Mouse (Mus musculus) cerebellum, adult 8-10 months (tissue): Measurements from ENCODE around the gene Gtsf1l.
"Not testable (repeated sequence)": the region's sequence is repeated elsewhere in the genome, so short reads cannot be mapped to it uniquely, and the experiment has no call there.

Source experiments
- DNase-seq: peaks from one replicate; pipeline ENCODE4 v3.0.0; 2022

Gene Gtsf1l

DNA sequence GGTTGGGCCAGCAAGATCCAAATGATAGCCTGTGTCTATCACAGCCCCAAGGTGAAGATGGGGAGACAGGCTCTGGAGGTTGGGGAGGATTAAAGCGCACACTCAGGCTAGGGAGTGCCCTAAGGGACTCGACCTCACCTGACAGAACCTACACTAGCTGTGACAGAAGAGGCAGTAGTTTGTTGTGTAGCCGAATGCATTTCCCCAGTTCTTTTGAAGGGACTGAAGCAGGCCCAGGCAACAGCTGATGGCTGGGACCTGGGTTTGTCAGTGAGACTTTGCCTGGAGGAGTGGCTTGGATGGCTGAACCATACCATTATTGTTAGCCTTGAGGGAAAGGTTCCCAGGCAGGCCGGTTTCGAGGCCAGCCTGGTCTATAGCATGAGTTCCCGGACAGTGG is 2.6 kb downstream of the Gtsf1l start:
- no peak for DNase-seq

DNA sequence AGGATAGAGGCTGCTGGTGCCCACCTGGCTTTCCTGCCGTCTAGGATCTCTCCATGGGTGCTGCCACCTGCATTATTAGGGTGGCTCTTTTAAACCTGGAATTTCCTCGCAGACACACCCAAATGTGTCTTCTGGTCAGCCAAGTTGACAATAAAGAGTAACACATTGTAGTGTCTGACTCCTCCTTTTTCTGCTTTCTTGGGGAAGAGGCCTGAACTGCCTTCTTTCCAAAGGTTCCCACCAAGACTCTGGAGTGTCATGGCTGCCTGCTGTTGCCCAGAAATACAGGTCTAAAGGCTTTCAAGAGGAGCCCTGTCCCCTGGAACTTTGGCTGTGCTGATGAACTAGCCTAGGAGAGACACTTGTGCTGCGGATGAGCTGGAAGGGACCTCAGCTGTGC is 3.1 kb downstream of the Gtsf1l start:
- DNase-seq: no peak

- DNase-seq: no peak
These were observed 5.1 kb downstream of the Gtsf1l start for GRCm38 (mm10) chr2:163082591-163082990.

DNA sequence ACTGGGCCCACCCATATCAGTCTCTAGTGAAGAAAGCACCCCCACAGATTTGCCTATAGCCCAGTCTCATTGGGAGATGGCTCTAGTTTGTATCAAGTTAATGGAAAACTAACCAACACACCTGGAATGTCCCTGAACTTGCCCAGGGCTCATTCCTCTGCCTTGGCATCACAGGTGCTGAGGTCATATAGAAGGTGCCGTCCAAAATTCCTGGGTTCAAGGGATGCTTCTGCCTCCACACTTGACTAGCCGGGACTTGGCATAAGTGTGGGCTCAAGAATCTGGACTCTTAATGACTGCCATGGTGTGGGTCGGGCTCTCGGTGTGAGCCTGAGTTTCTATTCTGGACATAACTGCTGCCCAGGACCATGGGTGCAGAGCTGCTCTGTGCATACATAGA is 8.6 kb downstream of the Gtsf1l start:
- no peak for DNase-seq

DNA sequence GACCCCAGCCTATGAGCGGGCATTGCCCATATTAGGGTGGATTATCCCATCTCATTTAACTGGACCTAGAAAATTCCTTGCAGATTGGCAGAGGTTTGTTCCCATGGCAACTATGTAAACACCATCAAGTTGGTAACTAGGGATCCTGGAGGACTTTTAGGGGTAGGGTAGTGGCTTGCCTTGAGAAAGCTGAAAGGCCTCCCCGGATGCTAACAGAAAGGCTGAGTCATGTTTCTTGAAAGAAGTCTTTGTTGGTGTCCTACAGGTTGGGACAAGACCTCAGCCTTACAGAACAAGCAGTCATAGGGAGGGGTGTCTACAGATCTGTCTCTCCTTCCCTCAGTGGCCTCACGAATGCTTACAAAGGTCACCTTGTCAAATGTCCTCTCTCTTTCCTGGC is 12.4 kb downstream of the Gtsf1l start:
- DNase-seq: no peak

DNA sequence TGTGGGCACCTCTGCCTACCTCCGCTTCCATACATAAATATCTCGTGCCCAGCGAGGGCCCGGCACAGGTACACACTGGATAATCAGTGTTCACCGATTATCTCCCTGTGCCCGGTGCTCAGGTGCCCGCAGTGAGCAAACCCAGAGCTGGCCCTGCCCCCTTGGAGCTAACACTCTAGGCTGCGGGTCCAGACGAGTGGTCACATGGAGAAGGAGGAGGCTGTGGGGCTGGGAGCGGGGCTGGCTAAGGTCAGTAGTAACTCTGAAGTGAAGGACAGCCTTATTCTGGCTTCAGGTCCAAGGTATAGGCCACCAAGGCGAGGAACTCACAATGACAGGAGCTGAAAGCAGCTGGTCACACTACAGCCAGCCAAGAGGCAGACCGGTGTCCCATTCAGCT is 12.8 kb downstream of the Gtsf1l start:
- no peak for DNase-seq

DNA sequence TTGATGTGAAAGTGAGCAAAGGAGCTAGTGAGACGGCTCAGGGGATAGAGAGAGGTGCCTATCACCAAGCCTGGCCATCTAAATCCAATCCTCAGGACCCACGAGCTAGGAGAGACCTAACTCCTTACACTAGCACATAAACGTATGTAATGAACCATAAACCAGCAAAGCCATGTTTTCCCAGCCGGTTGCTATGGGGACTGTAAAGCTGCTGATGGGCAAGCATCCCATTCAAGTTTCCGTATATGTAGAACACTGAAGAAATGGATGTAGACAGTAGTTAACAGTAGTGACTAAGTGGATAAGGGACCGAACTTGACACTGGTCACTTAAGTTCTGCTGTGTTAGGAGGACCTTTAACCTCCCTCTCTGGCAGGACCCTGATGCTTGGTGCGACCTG is 13.6 kb downstream of the Gtsf1l start:
- no peak for DNase-seq

DNA sequence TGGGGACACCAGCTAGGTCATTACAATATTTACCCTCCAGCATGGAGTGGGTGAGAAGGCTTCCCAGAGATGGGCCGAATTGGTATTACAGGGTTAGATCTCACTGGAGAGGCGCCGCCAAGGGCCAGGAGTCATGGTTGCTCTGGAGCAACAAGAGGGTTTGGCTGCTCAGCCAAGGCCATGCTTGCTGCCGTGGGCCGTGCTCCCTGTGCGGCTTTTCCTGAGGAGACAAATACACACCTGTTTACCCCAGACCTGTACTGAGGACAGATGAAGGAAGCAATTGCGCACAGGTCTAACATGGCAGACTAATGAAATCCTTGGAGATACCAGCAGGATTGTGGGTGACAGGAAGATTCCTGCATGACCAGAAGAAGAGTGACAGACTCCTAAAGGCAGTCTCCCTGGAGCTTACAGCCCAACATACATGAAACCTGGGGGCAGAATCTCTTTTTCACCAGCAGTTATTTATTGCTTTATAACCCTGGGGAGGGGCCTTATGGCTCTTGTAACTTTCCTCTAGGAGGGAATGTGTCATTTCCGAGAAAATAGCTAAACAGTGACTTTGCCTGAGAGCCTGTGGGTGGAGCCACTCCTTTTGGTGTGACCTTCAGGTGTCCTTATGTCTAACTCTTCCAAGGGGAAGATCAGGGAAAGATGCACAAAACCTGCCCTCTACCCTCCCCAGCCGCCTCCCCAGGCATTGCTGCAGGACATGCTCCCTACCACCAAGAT is 14.5 kb downstream of the Gtsf1l start:
- DNase-seq: no peak

- no peak for DNase-seq
These were observed 16.1 kb downstream of the Gtsf1l start for GRCm38 (mm10) chr2:163071590-163071989.

- DNase-seq: no peak
These were observed 17.4 kb downstream of the Gtsf1l start for GRCm38 (mm10) chr2:163070213-163070612.

DNA sequence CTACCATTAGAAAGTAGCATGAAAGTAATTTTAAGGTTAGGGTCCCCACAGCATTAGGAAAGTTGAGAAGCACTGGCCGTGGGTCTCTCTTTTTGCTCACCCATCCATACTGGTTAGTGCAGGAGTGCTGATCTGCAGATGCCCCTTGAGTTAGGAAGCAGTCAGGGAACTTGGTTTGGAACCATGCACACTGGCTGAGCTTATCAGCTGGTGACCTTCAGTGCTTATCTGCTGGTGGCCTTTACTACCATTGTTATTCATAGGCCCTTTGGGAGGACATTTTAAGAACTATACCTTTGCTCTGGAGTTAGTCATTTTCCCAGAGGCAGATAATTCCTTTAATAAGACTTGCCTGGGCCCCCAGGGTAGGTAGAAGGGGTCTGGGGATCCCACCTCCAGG is 20.4 kb downstream of the Gtsf1l start:
- no peak for DNase-seq

- no peak for DNase-seq
These were observed 21.3 kb downstream of the Gtsf1l start for GRCm38 (mm10) chr2:163066326-163066725.

DNA sequence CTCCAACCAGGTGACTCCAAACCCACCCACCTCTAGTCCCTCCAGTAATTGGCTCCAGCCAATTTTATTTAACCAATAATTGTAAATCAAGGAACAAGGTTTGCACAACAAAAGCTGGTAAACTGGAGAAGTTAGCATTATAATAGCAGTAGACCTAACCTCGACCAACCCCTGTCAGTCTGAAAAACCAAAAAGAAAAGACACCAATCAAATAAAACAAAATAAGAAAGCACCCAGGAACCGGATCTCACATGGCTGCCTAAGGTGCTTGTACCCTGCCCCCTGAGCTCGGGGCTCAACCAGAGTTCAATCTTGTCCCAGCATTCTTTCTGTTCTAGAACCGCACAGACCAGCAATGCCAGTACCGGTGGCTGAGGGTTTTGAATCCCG is 25.5 kb downstream of the Gtsf1l start:
- no peak for DNase-seq

- DNase-seq: no peak
These were observed 26.2 kb downstream of the Gtsf1l start for GRCm38 (mm10) chr2:163061203-163062118.

DNA sequence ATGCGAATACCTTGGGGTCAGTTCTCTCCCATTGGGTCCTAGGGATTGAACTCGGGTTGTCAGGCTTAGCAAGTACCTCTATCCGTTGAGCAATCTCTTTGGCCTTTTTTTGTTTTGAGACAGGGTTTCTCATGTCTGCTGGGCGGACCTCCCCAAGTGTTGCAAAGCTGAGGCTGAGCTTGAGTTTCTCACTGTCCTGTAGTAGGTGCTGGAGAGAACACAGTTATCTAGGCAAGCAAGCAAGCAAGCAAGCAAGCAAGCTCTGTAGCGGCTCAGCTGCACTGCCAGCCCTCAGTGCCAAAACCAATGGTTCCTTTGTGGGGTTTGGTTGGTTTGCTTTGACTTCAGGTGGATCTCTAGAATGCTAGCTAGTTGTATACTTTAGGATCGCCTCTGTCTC is 27.0 kb downstream of the Gtsf1l start:
- DNase-seq: no peak

DNA sequence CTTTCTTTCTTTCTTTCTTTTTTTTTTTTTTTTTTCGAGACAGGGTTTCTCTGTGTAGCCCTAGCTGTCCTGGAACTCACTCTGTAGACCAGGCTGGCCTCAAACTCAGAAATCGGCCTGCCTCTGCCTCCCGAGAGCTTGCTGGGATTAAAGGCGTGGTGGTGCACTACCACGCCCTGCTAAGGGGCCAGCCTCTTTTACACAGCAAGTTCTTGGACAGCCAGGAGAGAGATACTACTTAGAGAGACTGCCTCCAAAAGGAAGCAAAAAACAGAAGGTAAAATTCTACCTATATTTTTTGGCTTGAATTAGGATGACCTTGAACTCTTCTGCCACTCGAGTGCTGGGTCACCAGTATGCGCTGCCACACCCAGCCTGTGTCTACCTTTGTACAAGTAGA is 28.7 kb downstream of the Gtsf1l start:
- DNase-seq: not testable (repeated sequence)

DNA sequence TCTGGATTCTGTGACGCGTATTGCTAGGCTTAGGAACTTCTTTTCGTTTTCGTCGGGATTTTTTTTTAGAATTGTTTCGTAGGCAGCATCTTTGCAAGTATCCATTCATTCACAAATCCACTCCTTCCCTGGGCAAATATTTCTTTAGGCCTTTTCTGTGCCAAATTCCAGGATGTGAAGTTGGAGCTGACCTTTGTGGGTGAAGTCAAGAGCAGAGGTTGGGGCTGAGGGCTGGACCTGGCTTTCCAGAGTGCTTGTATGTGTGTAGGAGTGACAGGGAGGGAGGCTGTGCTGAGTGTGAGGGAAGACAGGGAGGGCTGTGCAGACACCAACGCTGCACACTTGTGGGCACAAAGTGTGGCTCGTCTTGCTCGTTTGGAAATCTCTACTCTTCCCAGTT is 31.1 kb downstream of the Gtsf1l start:
- DNase-seq: no peak

GRCm38 (mm10) chr2:163055715-163056114 is 31.9 kb downstream of the Gtsf1l start:
- no peak for DNase-seq

DNA sequence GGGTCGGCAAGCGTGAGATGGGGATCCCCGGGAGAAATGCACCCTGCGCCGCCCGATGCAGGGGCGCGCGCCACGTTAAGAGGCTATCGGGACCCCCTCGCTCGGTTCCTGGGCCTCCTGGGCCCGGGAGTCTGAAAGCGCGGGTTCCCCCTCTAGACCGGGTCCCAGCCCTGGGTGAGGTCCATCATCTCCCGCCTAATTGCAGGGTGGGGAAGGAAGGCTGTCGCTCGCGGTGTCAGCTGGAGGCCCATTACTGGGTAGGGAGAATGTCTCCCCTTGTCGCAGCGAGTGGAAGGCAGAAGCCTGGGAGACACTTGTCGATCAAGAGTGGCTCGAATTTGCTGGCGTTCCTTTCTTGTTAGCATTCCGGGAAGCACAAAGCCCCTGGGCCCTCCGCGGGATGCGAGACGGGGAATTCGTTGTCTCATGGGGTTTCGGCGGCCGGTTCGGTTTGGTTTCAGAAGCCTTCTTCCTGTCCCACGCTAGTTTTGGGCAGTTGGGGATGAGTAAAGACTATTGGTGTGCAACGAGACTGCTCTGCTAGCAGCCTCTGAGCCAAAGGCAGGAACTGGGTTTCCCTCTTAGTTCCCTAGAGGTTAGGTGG is 32.7 kb downstream of the Gtsf1l start:
- DNase-seq: no peak

DNA sequence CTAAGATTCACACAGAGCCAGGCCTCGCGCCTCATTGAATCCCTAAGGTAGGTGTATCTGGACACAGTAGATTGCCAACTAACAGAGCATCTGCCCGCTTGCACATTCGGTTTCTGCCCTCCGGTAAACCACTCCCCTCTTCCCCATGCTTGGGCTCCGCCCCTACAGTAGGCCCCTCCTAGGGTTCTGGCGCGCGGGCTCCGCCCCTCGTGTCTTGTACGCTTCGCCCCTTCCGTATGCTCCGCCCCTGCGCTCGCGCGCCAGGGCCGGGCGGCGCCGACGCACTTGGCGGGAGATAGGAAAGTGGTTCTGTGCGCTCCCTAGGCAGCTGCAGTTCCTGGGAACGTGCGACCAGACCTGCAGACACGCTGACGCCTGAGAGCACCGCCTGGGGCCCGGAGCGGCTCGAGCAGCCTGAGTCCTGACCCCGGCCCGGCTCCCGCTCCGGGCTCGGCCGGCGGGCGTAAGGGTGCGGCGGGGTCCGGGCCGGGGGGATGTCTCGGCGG is 33.3 kb downstream of the Gtsf1l start, which contains the start of gene Mybl2:
Gene Mybl2 (plus strand): TSS at position 353 of the 506 bp plus-strand sequence.
- DNase-seq: peak; percentile 42

DNA sequence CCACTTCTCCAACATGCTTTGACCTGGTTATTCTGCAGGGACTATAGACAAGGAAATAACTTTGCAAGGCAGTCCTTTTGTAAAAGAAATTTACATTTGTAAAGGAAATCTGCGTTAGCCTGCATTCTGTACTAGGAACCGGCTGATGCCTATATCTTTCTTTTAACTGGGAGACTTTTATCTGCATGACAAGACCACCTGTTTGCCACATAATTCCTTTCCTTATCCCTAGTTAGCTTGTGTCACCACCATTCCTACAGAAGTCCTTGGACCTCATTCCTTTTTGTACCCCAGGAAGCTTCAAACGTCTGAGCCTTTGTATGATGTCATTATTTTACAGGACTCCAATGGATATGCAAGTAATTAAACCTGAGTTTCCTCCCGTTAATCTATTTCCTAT is 34.8 kb downstream of the Gtsf1l start:
- DNase-seq: no peak

DNA sequence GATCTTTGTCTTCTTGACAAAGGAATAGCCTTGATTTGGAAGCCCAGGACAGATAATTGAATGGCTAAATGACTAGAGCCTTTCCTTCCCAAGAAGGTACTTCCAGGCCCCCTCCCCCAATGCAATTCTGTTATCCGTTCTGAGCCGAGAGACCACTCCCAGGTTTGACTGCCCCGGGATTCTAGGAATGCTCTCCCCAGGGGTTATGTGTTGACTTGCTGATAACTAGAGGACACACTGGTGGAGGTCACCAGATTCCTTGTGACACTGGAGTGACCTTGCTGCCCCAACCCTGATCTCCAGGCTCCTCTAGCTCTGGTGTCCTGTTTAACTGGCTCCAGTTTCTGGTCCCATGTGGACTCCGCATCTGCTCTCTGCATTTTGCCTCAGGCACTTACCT is 35.6 kb downstream of the Gtsf1l start:
- no peak for DNase-seq

DNA sequence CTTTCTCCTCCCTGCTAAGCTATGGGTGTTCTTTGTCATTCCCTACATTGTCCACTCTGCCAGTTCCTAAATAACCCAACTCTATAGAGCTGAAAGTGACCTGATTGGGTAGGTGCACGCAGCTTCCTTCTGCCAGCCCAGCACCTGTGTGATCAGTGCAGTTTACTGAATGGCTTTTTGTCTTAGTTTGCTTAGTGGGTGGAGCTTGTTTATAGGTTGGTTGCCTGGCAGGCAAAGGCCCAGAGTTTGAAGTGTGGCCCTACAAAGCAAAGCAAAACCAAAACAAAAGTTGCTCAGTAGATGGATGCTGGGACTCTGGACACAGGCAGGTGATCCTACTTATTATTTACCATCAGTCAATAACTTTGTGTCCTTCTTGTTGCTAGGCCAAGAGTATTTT is 36.0 kb downstream of the Gtsf1l start:
- no peak for DNase-seq

- DNase-seq: no peak
These were observed 38.5 kb downstream of the Gtsf1l start for GRCm38 (mm10) chr2:163049116-163049515.
